Mouse (Mus musculus) liver, embryonic 14.5 days (tissue): ENCODE measurements around the gene Gm11639.
"Not testable (repeated sequence)": the region's sequence is repeated elsewhere in the genome, so short reads cannot be mapped to it uniquely, and the experiment has no call there.

Source experiments
- CTCF ChIP-seq: IDR thresholded peaks from 2 replicates; pipeline ENCODE4 v1.5.1; 2016; ENCODE audit warnings: antibody characterized with exemption, low read depth, control low read depth
- EP300 ChIP-seq: IDR thresholded peaks from 2 replicates; pipeline ENCODE4 v1.6.1; 2016; ENCODE audit warnings: antibody characterized with exemption, low read depth

DNA sequence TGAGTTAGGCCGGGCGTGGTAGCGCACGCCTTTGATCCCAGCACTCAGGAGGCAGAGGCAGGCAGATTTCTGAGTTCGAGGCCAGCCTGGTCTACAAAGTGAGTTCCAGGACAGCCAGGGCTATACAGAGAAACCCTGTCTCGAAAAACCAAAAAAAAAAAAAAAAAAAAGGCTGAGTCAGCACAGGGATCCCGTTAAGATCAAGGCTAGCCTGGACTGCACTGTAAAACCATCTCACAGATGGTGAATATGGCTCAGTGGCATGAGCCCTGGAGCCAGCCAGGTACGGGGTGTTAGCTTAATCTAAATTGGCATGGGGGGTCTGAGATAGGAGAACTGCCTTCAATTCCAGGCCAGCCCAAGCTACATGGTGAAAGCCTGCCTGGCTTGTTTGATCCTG is 455.0 kb downstream of the Gm11639 start:
- TF ChIP-seq EP300, CTCF: not testable (repeated sequence)
